Mouse (Mus musculus) CD4-positive, CD25-positive, alpha-beta regulatory T cell, adult 2 months (primary cell): ENCODE measurements around the gene Hmox2.

ENCODE experiments used
- DNase-seq: peaks from one replicate; pipeline ENCODE4 v3.0.0-alpha.2; 2012; ENCODE audit warnings: low read depth, low spot score

Gene Hmox2

DNA sequence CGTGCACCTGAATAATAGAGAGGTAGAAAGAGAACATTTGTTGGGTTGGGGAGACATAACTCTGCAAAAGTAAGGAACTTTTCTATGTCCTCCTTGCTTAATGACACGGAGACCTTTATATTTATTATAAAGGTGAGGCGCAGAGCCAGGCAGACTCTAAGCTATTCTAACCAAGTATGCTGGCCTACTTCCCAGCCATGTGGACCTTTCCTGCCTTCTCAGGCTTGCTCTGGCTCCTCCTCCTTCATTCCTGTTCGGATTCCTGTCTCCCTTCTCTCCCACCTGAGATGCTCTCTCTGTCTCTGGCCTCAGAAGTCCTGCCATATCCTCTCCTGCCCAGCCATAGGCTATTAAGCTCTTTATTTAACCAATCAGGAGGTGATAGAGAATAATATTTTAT, 895 bp upstream of the Hmox2 start:
- no peak for DNase-seq

GRCm38 (mm10) chr16:4726528-4727128, 467 bp downstream of the Hmox2 start:
- DNase-seq = no peak

- DNase-seq = no peak
These were observed 1.4 kb downstream of the Hmox2 start for GRCm38 (mm10) chr16:4727526-4727925.

DNA sequence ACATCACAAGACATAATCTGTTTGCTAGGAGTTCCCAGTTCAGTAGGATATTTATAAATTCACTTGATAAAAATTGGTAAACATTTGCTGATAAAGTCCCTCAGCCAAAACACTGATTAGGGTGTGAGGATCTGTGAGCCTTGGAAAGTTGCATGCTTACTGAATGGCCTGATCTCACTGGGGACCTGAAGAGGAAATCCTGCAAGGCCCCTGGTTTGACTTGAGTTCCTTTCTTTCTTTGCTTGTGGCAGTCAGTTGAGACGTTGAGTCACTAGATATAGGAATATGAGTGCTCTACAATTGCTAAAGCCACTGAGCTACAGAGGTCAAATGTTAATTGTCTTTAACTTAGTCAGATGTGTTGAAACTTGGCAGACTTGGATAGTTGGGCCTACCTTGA, 1.8 kb downstream of the Hmox2 start:
- no peak for DNase-seq

DNA sequence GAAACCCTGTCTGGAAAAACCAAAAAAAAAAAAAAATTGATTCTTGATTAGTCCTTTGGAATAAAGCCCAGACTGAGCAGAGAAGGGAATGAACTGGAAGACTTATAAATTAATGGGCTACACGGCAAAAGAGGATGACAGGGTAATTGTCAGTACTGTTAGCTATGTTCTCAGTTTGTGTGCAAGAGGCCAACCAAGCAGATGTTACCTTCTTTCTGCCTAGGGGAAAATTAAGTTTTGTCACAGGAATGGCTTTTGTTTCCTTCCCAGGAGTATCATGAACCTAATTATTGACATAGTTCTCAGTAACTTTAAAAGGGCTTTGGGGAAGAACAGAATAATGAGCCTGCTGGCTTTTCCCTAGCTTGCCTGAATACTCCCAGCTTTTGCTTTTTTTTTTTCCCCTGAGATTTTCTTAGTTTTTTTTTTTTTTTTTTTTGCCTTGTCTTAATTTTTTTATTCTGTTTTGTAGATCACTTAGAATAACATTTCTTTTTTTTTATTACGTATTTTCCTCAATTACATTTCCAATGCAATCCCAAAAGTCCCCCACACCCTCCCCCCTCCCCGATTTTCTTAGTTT, 4.7 kb downstream of the Hmox2 start:
- DNase-seq = no peak

DNA sequence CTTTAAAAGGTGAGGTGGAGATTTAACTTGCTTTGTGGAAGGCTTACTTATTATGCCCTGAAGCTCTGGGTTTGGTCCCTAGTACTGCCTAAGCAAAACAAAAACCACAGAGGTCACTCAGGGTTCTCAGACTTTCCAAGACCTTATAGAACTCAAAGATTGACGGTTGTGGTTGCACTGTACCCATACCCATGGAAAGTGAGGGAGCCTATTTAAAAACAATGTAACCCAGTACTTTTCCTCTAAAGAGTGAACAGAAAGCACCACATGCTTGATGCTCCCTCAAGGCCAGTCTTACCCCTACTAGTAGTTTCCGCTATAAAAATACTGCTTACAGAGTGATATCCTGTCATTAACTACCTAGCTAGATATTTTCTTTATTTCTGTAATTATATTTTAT, 10.1 kb downstream of the Hmox2 start:
- peak; percentile 37 for DNase-seq

DNA sequence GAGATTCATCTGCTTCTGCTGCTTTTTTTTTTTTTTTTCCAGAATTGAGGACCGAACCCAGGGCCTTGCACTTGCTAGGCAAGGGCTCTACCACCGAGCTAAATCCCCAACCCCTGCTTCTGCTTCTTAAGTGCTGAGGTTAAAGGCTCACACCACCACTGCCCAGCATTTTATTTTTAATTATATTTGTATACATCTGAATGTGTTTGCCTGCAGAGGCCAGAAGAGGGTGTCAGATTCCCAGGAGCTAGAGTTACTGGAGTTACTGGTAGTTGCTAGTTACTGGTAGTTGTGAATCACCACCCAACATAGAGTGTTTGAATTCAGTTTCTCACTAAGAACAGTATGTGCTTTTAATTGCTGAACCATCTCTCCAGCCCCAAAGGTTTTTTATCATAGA, 13.8 kb downstream of the Hmox2 start:
- DNase-seq = no peak

DNA sequence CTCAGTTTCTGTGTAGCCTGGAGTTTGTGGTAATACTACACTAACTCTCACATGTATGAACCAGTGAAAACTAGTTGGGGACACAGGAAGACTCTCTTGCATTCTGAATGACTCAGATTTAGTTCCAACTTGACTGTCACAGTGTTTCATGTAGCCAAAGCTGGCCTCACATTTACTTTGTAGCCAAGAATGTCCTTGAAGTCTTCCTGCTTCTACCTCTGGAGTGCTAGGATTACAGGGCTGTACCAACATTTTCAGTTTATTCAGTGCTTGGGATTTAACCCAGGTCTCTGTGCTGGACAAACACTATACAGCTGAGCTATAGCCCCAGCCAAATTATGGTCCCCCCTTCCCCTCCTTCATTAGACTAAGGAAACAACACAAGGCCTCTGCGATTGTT, 16.0 kb downstream of the Hmox2 start:
- DNase-seq = no peak

GRCm38 (mm10) chr16:4752155-4752554, 26.0 kb downstream of the Hmox2 start:
- no peak for DNase-seq

- no peak for DNase-seq
These were observed 27.9 kb downstream of the Hmox2 start for GRCm38 (mm10) chr16:4754045-4754444.

GRCm38 (mm10) chr16:4756660-4757335, 30.6 kb downstream of the Hmox2 start:
- DNase-seq = peak; percentile 57

- no peak for DNase-seq
These were observed 36.3 kb downstream of the Hmox2 start for GRCm38 (mm10) chr16:4762437-4762836.

- peak; percentile 65 for DNase-seq
These were observed 37.1 kb downstream of the Hmox2 start for GRCm38 (mm10) chr16:4763276-4763675.

DNA sequence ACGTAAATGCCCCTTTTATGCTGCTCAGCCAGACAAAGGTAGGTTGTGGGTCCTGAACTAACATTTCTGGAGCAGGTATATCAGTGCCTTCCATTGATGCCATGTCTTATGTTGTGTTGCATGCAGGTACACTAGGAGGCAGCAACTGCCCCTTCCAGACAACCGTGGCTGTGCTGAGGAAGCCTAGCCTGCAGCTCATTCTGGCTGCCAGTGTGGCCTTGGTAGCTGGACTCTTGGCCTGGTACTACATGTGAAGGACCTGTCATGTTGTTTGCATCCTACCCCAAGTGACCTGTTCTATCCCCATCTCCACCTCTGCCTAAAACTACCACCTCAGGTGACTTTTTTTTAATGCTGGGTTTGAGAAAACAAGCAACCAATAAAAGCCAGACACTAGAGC, 39.7 kb downstream of the Hmox2 start:
- no peak for DNase-seq

- no peak for DNase-seq
These were observed 41.0 kb downstream of the Hmox2 start for GRCm38 (mm10) chr16:4767012-4767790.

DNA sequence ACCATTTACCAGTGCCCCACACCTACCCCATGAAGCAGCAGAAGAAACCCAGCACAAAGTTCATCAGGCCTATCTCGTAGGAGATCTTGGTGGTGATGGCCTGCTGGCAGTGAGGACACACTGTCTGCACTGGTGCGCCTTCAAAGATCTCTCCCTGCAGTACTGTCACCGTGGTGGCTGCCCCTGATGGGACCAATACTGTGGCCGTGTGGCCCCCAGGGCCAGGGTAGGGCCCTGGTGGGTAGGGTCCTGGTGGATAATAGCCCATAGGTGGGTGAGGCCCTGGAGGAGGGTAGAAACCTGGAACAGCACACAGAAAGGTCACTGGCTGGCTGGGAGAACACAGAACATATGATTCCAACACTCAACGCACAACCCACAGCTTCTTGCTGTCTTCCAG, 42.6 kb downstream of the Hmox2 start:
- no peak for DNase-seq

DNA sequence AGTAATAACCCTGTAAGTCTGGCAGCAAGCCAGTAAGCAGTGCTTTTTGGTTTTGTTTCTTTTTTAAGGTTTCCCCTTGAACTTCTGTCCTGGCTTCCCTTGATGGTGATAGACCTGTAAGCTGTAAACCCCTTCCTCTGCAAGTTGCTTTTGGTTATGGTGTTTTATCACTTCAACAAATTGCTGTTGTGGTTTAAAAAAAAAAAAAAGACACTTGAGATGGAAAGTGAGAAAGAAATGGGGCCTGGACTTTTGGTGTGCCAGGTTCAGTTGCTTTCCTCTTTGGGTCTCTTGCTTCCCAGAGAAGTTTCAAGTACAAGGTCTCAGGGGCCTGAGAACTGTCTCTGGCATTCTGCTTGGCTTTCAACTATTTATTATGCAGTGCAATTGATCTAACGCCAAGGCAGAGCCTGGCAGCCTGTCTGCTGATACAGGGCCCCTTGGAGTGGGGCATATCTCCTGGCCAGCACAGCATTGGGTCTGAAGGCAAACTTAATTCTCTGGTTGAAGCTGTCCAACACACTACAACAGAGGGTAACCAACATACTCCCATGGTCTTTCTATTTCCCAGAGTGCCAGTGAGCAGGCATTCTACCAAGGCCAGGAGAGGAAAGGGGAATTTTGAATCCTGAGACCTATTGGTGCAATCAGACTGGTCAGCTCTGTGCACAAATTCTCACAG, 47.3 kb downstream of the Hmox2 start:
- no peak for DNase-seq

GRCm38 (mm10) chr16:4777171-4777904, 51.2 kb downstream of the Hmox2 start:
- DNase-seq = no peak

- DNase-seq = no peak
These were observed 51.9 kb downstream of the Hmox2 start for GRCm38 (mm10) chr16:4777905-4778609.

DNA sequence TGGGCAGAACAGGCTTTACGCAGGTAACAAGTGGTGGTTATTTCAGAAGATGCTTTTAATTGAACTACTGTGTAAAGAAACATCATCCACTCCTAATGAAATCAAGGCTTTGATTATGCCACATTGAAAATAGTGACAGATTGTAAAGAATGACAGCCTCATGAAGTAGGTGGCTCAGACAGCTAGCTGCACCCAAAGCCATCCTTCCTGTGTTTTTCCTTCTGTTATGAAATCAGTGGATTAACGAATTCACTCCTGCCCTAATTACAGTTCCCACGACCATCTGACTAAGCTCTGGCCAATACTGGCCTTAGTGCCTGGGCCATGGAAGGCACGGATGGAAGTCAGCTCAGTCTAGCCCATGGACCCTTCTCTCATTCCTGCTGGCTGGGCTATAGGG, 52.8 kb downstream of the Hmox2 start:
- DNase-seq = no peak
